Mouse (Mus musculus) urinary bladder, postnatal 14 days (tissue): ENCODE data around the gene Rpsa.
A peak's percentile ranks its signal among the peaks of the same experiment; 100 is the strongest.
"Not testable (repeated sequence)": the region's sequence is repeated elsewhere in the genome, so short reads cannot be mapped to it uniquely, and the experiment has no call there.

Source experiments
- DNase-seq: peaks from one replicate; pipeline ENCODE4 v3.0.0; 2021; ENCODE audit warnings: low spot score

Rpsa gene

DNA sequence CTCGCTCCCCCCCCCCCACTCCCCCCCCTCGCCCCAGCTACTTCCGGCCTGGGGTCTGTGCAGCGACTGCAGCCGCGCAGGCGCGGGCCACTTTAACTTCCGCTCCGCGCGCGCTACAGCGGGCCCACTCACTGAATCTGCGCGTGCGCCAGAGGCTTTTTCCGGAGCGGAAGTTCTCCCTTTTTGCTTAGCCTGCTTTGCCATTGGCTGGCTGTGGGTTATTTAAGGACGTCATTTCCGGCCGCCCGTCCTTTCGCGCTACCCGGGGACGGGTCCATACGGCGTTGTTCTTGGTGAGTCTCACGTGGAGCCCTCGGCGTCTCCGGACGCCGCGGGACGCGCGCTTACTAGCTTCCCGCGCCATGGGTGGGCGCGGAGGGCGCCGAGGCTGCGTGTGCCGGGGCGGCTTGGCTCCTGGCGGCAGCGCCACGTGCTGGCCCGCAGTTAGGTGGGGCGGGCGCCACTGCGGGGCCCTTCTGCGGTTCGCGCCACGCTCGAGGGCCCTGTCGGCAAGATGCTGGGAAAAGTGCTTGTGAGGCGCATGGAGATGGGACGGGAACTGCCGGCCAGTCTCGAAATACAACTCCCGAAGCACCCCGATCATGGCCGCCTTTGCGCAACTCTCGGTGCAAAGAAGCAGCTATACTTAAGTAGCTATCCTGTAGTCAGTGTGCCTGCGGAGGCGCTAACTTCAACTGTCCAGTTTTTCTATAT, at the start of gene Rpsa:
Gene Rpsa, plus strand, starts transcription at position 152 of the 714 bp plus-strand sequence.
- peak; percentile 98 for DNase-seq

DNA sequence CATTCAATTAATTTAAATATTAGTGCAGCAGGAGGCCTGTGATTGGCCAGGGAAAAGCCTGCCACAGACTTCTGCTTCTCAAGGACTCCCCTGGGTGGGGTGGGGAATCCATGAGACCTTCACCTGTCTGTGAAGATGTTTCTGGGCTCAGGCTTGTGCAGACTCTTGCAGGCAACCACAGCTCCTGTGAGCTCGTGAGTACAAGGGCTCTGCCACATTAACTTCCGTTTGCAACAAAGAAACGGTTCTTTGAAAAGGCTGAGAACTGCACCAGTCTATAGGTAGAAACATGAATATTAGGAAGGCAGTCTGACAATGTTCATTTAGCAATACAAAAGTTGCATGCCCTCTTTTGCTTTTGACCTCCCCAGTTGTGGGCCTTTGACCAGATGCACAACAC, 49.2 kb upstream of the Rpsa start:
- no peak for DNase-seq

DNA sequence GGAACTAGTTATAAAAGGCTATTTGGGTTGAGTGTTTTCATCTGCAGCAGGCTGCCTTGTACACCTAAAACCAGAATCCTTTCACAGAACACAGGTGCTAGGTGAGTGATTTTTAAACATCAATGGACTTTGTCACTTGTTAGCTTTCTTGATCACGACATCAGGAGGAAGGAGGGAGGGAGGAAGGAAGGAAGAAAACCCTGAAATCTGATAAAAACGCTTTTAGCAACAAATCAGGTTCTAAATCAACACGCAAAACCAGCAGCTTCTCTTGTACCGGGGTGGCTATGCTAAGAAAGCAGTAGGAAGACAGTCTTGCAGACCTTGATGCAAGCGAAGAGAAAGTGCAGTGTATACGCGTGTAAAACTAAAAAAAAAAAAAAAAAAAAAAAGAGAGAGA, 47.6 kb upstream of the Rpsa start:
- DNase-seq: no peak

DNA sequence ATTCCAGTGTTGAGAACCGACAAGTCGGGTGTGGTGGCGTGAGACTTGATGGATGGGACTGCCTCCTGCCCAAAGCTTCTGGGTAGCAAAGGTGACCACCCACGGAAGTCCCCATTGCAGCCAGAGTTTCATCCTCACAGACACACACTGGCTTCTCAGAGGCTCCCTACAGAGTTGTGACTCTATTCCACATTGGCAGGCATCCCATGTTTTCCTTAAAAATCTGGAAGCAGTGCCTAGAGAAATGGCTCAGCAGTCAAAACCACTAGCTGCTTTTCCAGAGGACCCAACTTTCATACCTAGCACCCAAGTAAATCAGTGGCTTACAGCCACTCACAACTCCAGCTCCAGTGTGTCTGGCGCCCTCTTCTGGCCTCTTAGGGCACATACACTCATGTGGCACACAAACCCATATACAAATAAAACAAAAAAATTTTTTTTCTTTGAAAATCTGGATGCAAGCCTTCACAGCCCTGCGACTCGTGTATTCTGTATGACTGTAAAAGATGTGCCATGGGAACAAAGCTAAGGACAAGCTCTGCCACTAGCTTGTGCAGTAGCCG, 46.9 kb upstream of the Rpsa start:
- DNase-seq: no peak

DNA sequence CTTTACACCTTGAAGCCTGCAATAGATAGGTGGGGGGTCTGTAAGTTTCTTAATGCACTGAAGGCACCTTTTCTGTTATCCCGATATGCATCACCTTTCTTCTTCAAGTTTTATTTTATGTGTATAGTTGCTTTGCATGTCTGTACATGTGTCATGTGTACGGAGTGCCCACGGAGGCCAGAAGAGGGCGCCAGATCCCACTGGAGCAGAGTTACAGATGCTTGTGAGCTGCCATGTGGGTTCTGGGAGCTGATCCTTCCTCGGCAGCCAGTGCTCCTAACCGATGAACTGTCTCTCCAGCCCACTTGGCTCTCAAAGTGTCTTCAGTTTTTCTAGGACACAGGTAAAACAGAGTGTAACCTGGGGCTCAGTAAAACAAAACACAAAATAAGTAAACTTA, 46.2 kb upstream of the Rpsa start:
- DNase-seq: no peak

DNA sequence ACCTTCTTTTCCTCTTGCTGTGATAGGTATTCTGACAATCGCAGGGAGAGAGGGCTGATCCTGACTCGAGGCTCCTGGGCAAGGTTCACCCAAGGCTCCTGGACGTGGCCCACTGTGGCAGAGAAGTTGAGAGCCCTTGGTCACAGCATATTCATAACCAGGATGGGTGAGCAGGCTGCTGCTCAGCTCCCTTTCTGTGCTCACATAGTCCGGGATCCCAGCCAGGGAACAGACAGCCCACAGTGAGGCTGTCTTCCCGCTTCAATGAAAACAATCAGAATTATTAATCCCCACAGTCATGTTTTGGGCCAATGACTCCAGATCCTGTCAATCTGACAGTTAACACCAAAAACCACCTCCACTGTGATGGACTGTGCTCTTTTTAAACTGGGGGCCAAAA, 45.5 kb upstream of the Rpsa start:
- DNase-seq: no peak

DNA sequence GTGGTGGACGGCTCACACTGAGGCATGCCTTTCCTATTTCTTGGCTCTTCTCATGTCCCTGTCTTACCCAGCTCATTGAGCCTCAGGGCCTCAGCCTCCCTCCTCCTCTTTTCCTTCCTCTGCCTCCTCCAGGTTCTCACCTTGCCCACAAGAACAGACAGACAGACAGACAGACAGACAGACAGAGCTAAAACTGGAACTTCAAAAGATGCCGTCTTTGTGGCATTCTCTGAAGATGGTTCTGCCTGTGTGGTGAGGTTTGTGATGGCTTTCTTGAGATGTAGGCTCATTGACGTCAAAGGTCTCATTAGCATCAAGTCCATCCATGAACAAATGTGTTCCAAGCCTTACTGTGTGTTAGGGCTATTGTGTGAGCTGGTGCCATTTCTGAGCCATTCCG, 44.8 kb upstream of the Rpsa start:
- no peak for DNase-seq

DNA sequence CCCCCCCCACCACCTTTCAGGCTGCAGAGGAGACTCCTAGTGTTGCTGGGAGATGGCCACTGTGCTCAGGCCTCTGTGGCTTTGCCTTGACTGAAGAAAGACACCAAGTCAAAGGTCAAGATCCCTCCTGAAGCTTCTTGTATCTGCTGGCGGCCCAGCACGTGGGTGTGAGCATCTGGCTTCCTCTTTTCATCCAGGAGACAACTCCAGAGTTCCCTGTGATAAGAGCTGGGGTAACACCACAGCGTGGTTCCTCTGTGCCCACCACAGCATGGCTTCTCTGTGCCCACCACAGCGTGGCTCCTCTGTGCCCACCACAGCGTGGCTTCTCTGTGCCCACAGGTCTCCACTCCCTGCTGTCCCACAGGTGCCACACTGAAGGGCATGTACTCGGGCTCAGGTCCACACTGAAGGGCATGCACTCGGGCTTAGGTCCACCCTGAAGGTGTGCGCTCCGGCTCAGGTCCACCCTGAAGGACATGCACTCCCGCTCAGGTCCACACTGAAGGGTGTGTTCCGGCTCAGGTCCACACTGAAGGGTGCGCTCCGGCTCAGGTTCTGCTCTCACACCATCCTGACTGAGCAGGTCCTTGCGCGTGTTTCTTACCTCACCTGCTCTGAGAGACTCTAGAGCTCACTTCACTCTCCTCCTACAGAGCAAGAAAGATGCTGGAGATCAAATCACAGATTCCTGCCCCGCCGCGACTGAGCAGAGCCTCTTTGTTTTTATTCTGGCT, 44.2 kb upstream of the Rpsa start:
- no peak for DNase-seq

DNA sequence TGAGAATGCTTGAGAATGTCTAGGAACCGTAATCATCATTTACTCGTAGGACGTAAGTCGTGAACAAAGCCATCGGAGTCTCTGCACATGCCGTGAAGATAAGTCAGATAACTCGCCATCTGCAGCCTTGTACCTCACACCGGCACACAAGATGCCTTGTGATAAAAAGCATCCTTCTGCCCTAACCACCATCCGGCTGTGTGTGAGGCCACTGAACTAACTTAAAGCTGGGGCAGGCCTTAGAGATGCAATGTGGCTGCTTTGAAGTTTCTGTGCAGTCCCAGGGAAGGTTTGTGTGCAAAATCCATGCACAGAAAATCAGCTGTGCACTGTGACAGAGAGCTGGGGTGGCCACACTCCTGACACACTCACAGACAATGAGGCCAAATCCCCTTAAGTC, 43.1 kb upstream of the Rpsa start:
- DNase-seq: no peak

DNA sequence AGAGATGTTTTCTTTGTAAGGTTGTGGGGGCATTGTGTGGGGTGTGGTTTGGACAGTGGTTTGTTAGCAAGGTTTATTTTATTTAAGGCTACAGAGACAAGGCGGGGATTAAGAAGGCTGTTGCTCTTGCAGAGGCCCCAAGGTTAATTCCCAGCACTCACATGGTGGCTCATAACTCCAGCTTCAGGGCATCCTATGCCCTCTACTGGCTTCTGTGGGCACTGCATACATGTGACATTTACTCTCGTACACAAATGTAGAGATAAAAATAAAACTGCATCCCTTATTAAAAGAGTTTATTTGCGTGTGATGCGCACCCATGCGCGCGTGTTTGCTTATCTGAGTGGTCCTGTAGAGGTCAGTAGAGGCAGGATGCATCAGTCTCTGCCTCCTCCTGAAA, 38.4 kb upstream of the Rpsa start:
- DNase-seq: no peak

DNA sequence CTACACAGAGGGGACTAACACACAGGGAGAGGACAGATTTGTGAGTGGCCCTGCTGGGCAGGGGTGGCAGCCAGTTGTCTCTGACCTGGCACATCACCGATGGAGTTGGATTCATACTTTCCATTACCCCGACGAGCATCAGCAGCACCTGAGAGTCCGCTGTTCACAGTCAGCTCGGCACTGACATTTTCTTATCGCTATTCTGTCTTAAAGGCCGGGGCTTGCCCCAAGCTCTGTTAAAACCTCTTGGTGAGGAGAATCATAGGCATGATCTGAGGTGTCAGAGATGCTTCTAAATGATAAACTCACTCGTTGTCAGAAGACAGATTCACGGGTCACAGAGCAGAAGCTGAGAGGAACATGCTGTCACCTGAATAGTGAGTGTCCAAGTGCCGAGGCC, 36.4 kb upstream of the Rpsa start:
- no peak for DNase-seq

DNA sequence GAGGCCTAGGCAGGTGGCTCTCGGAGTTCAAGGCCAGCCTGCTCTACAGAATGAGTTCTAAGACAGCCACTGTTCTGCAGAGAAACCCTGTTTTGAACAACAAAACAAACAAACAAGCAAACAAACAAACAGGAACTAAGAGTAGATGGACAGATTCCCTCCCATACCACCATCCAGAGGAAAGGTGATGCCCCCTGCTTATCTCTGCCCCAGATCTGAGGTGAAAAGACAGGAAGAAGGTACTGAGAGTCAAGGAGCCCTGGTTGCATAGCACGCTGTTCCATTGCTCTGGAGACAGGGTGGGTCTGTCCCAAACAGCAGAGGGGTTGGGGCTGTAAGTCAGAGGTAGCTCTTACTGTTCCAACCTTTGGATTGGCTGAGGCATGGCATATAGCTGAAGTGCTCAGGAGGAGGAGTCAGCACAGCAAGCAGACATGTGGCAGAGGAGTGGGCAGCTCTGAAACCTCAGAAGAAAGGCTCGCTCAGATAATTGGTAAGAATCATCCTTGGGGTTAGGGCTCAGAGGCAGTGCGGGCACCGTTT, 35.7 kb upstream of the Rpsa start, which contains the start of gene Ccr8:
Gene Ccr8, plus strand, starts transcription at position 419 of the 543 bp plus-strand sequence.
- no peak for DNase-seq

DNA sequence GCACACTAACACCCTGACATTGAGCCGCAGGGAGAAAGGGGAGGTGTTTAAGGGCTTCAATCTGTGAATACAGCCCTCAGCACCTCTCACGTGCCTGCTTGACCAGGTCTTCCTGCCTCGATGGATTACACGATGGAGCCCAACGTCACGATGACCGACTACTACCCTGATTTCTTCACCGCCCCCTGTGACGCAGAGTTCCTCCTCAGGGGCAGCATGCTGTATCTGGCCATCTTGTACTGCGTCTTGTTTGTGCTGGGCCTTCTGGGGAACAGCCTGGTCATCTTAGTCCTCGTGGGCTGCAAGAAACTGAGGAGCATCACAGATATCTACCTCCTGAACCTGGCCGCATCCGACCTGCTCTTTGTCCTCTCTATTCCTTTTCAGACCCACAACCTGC, 33.8 kb upstream of the Rpsa start:
- DNase-seq: no peak

DNA sequence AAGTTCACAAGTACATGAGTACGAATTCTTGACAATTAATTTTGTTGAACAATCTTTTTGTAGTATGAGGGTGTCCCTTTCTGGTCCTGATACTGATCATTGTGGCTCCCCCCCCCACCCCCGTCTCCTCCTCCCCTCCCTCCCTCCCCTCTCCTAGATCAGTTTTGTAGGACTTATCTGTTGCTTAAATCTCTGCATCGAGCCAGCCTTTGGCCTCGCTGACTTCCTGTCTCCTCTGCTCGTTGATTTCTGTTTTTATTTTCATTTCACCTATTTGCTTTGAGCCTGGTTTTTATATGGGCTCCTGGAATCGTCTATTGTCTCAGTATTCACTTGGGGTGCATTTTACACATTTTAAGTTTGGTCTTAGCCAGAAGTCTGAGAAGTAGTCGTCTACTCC, 31.6 kb upstream of the Rpsa start:
- DNase-seq: no peak

DNA sequence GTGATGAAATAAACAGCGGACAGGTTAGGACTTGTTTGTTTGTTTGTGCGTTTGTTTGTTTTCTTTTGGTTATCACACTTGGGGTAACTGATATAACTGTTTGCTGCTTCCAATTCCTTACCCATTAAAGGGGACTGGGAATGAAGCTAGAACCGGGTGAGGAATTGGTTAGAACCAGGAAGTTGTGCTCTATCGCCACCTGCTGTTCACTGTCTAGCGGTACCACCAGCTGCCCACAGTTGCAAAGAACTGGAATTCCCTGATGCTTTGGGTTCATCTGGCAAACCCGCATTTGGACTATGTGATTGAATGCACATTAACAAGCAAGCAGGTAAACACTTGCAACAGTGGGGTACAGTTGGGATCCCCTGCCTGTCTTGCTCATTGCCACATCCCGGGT, 28.8 kb upstream of the Rpsa start:
- DNase-seq: peak; percentile 72

DNA sequence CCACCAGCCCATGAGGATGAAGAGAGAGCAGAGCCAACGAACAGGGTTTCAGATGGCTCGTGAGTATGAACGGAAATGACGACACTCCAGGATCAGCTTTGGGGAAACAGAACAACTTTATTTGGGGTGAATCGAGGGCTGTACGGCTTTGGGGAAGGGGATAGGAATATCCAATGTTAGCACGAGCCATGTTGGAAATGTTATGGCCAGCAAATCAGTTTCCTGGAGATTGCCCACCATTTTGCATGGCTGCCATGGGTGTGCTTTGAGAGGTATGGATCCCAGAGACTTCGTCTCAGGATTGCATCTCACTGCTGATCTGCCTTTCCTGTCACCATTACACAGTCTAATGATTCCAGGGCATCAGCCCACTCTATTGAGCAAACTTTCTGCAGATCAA, 28.2 kb upstream of the Rpsa start:
- no peak for DNase-seq

DNA sequence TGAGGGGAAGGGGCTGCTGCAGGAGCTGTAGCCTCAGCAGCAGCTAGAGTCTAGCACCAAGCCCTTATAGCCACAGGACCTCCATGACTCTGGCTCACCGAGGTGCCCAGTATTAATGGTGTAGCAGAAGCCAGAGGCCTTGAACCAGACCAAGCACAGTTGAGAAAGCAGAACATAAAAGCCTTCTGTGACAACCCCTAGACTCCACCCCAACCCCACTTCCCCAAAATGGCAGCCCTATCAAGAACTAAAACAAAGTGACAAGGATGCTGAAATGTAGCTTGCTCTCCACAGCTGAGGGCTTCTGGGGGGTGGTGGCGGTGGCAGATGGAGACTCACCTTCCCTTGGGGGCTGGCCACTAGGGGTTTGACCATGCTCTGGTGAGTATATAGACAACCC, 26.3 kb upstream of the Rpsa start:
- no peak for DNase-seq

DNA sequence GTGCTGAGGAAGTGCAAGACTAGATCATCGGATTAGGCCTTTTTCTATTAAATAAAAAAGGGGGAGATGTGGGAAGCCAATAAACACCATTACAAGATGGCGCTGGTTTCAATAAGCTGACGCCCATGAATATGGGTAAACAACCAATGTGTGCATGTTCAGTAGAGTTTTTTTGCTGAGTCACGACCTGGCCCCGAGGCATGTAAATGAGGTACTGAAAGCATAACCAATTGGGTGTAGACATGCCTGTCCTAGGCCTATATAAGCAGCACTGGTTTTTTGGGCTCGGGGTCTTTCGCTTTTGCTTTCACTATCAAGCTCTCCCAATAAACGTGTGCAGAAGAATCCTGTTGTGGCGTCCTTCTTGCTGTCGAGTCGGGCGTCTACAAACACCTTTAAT, 18.5 kb upstream of the Rpsa start:
- DNase-seq: not testable (repeated sequence)

DNA sequence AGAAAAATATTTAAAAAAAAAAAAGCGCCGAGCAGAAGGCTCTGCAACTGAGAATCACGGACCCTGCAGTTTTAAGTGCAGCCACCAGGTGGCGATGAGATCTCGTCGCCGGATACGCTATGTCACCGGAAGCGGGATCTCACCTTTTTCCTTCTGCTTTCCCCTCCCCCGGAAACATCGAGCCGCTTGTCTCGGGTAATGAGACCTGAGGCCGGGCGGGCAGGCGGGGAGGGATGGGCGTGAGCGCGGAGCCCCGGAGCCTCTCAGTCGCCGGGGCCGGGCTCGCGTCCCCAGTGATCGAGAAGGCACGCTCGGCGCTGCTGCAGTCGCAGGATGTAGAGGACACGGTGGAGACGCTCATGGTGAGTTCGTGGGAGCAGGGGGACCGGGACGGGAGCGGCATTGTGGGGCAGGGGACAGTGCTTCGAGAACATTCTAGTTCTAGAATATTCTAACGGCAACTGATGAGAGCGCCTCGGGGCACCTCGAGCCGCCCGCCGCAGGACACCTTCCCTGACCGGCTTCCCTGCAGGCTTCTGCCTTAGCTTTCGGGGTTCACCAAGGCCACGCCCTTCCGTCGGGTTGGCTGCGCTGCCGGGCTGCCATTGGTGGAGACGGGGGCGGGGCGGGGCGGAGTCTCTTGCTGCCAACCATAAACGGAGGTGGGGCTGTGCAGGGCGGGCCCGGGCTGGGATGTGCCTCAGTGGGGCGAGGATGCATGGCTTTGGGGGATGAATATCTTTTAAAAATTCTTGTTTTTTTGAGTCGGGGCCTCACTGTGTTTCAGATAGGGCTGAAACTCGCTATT, 17.1 kb upstream of the Rpsa start, which contains the start of gene Slc25a38:
Gene Slc25a38, plus strand, starts transcription at position 164 of the 808 bp plus-strand sequence.
- peak; percentile 96 for DNase-seq

DNA sequence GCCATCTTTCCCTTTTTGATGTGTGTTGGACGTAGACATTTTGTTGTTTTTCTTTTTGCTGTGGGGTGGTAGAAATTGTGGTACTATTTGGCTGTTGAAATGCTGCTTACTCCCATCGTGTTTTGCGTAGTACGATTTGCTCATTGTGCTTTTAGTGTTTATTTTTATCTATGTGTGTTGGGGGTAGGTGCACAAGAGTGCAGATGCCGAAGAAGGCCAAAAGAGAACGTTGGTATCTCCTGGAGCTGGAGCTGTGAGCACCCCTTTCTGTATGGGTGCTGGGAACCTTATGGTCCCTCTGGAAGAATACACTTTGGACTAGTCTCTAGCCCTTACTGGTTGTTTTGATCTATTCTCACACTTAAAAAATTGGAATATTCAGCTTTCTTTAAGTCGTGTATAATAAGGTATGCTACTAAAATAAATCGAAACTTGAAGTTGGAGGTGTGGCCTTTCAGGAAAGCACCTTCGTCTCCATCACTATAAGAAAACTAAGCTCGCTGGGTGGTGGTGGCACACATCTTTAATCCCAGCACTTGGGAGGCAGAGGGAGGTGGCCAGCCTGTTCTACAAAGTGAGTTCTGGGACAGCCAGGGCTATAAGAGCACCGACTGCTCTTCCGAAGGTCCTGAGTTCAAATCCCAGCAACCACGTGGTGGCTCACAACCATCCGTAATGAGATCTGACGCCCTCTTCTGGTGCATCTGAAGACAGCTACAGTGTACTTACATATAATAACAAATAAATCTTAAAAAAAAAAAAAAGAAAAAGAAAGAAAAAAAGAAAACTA, 16.1 kb upstream of the Rpsa start:
- DNase-seq: no peak

DNA sequence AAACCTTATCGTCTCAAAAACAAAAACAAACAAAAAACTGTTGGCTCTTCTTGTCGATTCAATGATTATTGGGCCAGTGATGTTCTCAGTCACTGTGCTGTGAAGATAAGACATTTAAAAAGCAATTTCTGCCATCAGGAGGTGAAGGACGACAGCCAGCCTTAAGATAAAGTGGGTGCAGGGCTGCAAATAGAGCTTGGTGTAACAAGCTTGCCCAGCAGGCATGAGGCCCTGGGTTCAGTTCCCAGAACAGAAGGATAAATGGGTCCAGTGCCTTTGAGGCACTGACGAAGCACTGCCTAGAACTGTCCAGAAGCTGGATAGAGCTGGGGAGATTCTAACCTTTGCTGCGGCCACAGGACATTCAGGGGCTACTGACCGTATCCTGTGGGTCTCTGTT, 15.0 kb upstream of the Rpsa start:
- no peak for DNase-seq
